9 mouse cellular contexts compared by ENCODE assay signal in the genomic region with DNA sequence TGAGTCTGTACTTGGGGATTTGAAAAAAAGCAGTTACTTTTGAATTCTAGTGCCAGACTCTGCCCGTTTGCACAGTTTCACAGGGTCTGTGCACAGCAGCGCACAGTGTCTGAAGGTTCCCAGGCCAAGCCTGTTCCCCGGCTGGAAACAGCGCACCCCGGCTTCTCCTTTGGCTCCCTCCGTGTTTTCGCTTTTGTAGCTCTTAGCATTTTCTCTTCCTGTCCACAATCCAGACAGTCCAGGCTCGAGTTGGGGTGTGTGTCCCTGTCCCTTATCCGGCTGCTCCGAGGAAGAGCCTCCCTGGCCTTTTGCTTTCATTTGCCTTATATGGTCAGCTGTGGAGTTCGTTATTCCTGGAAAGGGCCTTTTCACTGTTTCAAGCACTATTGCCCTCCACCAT.
A peak's percentile ranks its signal among the peaks of the same experiment; 100 is the strongest.
DNase-seq lines count a peak whose midpoint lies in the region; ATAC-seq and TF ChIP-seq lines count a peak whose summit lies in the region.
"Had no signal": no experiment of that assay in that cellular context is flagged by ENCODE, and none has a peak within 500 bp of the region (broad histone marks: within the 10 kb centered on the region; RNA-seq: fewer than 3 reads in every experiment).

No protein-coding gene starts in this region.

- H3K4me2 ChIP-seq in hindbrain, embryonic 11.5 days (replicated peaks; ENCODE audit: low read depth, low read length) = no peak overlapping the region
- H3K4me2 ChIP-seq: midbrain, embryonic 12.5 days had no signal

- peaks cover 2% of the 10 kb centered on the region; the same call in 1 of the 2 replicates for H3K4me1 ChIP-seq in bone marrow, adult 2 months (ENCODE audit: control insufficient read depth, insufficient read depth, low read length)
- no peaks in the 10 kb centered on the region; the same call in 1 of the 2 replicates for H3K4me1 ChIP-seq in hindbrain, embryonic 11.5 days (replicated peaks; ENCODE audit: control insufficient read depth, insufficient read depth, low read length)

- no peaks in the 10 kb centered on the region for H3K36me3 ChIP-seq in hindbrain, embryonic 11.5 days (ENCODE audit: control insufficient read depth, insufficient read depth, low read length)
- H3K36me3 ChIP-seq: midbrain, embryonic 12.5 days had no signal

- peak overlapping the region; percentile 19 for H3K4me3 ChIP-seq in bone marrow, adult 2 months (replicated peaks; ENCODE audit: control insufficient read depth, low read depth, low read length)
- H3K4me3 ChIP-seq in hindbrain, embryonic 11.5 days (ENCODE audit: low read depth, low read length) = no peak overlapping the region
- H3K4me3 ChIP-seq: midbrain, embryonic 12.5 days had no signal

- H3K27ac ChIP-seq in bone marrow, adult 2 months (ENCODE audit: control insufficient read depth, insufficient read depth, low read depth, low read length, poor library complexity) = peak overlapping the region; percentile 21
- H3K27ac ChIP-seq in hindbrain, embryonic 11.5 days (ENCODE audit: low read depth, low read length) = no peak overlapping the region
- H3K27ac ChIP-seq: midbrain, embryonic 12.5 days had no signal

- WGBS in bone marrow, adult 2 months = 34% methylated on average over 11 of the region's 11 CpGs
- 72% methylated on average over 11 of the region's 11 CpGs for WGBS in hindbrain, embryonic 11.5 days

- H3K27me3 ChIP-seq in hindbrain, embryonic 11.5 days (ENCODE audit: control insufficient read depth, insufficient read depth, low read length) = no peaks in the 10 kb centered on the region
- H3K27me3 ChIP-seq: midbrain, embryonic 12.5 days had no signal

- no peak overlapping the region for H3K9ac ChIP-seq in hindbrain, embryonic 11.5 days (ENCODE audit: low read depth, low read length)
- H3K9ac ChIP-seq: midbrain, embryonic 12.5 days had no signal

- peak; percentile 52 for DNase-seq in adipocyte (ENCODE audit: low spot score)
- DNase-seq in heart, adult 9 months (ENCODE audit: low spot score in 2 of 2) = peak; percentile 80 to 83
- DNase-seq in kidney, postnatal 14 days = peak; percentile 75
- peak; percentile 63 for DNase-seq in lung, postnatal 36 days
- DNase-seq in frontal cortex, postnatal 36 days (ENCODE audit: low spot score in 2 of 2) = no peak
- DNase-seq in layer of hippocampus, postnatal 14 days (ENCODE audit: low spot score in 2 of 2) = no peak
- no peak for DNase-seq in hindbrain, embryonic 11.5 days (ENCODE audit: low spot score)

- H3K9me3 ChIP-seq in hindbrain, embryonic 11.5 days (ENCODE audit: control insufficient read depth, low read length) = no peaks in the 10 kb centered on the region
- H3K9me3 ChIP-seq: midbrain, embryonic 12.5 days had no signal

- ATAC-seq in hindbrain, embryonic 11.5 days (ENCODE audit: low FRiP score) = no peak

- TF ChIP-seq CTCF in bone marrow, adult 2 months (IDR thresholded peaks at IDR 0.05; ENCODE audit: control insufficient read depth, insufficient read depth, low read length) = no peak

- TF ChIP-seq POLR2A in bone marrow, adult 2 months (IDR thresholded peaks at IDR 0.05; ENCODE audit: borderline replicate concordance, control insufficient read depth, low read depth, low read length) = no peak

Comparison
In these comparisons a context has a peak if more than half of its experiments do, and no peak if none do; other contexts are left out.
1. DNase-seq: peak in adipocyte (single experiment), heart, adult 9 months (2 of 2), kidney, postnatal 14 days (single experiment) and lung, postnatal 36 days (single experiment); none in frontal cortex, postnatal 36 days (0 of 2), layer of hippocampus, postnatal 14 days (0 of 2) and hindbrain, embryonic 11.5 days (single experiment).